9 mouse cellular contexts compared by ENCODE assay signal in genomic region chr5:36820142-36820541, GRCm38 (mm10). TPM values are rescaled to one million over a fixed set of nuclear protein-coding genes. Genes with fewer than 3 reads are reported as not detected.
DNase-seq lines count a peak whose midpoint lies in the region; ATAC-seq and TF ChIP-seq lines count a peak whose summit lies in the region.
"Had no signal": no experiment of that assay in that cellular context is flagged by ENCODE, and none has a peak within 500 bp of the region (broad histone marks: within the 10 kb centered on the region; RNA-seq: fewer than 3 reads in every experiment).

No protein-coding gene starts in this region.

- H3K27me3 ChIP-seq in midbrain, embryonic 14.5 days (ENCODE audit: control insufficient read depth, insufficient read depth, low read length), result no peaks in the 10 kb centered on the region
- H3K27me3 ChIP-seq in midbrain, embryonic 15.5 days (replicated peaks), result no peaks in the 10 kb centered on the region
- H3K27me3 ChIP-seq in cerebellum, adult 2 months (ENCODE audit: control insufficient read depth, insufficient read depth, low read length), result no peaks in the 10 kb centered on the region
- H3K27me3 ChIP-seq in limb, embryonic 10.5 days (ENCODE audit: low read depth, poor library complexity, severe bottlenecking), result no peaks in the 10 kb centered on the region

- peak; percentile 75 for DNase-seq in midbrain, embryonic 14.5 days
- peak; percentile 80 for DNase-seq in NIH3T3 (ENCODE audit: low read depth)
- peak; percentile 49 to 65 for DNase-seq in cerebellum, adult 2 months
- peak; percentile 61 for DNase-seq in heart, postnatal 4 days
- peak; percentile 74 for DNase-seq in limb, embryonic 10.5 days (ENCODE audit: low spot score)
- peak; percentile 34 for DNase-seq in retina, postnatal 7 days (ENCODE audit: low read depth, low spot score)
- DNase-seq in urinary bladder, postnatal 4 days (ENCODE audit: low spot score in 2 of 2), result no peak

- H3K4me1 ChIP-seq in midbrain, embryonic 14.5 days (ENCODE audit: control insufficient read depth, insufficient read depth, low read length), result no peaks in the 10 kb centered on the region
- no peaks in the 10 kb centered on the region for H3K4me1 ChIP-seq in midbrain, embryonic 15.5 days
- no peaks in the 10 kb centered on the region for H3K4me1 ChIP-seq in cerebellum, adult 2 months (ENCODE audit: control insufficient read depth, insufficient read depth, low read length)
- H3K4me1 ChIP-seq in limb, embryonic 10.5 days, result no peaks in the 10 kb centered on the region

- no peak overlapping the region for H3K9ac ChIP-seq in midbrain, embryonic 14.5 days (replicated peaks; ENCODE audit: low read length)
- no peak overlapping the region for H3K9ac ChIP-seq in midbrain, embryonic 15.5 days

- no peaks in the 10 kb centered on the region for H3K9me3 ChIP-seq in midbrain, embryonic 14.5 days (ENCODE audit: control insufficient read depth, low read length)
- H3K9me3 ChIP-seq in midbrain, embryonic 15.5 days, result no peaks in the 10 kb centered on the region
- no peaks in the 10 kb centered on the region for H3K9me3 ChIP-seq in limb, embryonic 10.5 days (replicated peaks)

- 0 out of 2 replicates have a peak, but pooled peaks cover 5% of the 10 kb centered on the region for H3K36me3 ChIP-seq in midbrain, embryonic 14.5 days (ENCODE audit: control insufficient read depth, insufficient read depth, low read length)
- no peaks in the 10 kb centered on the region for H3K36me3 ChIP-seq in midbrain, embryonic 15.5 days (replicated peaks)
- H3K36me3 ChIP-seq in limb, embryonic 10.5 days, result 0 out of 2 replicates have a peak, but pooled peaks cover 4% of the 10 kb centered on the region

- no peak overlapping the region for H3K4me3 ChIP-seq in midbrain, embryonic 14.5 days (replicated peaks; ENCODE audit: low read depth, low read length)
- no peak overlapping the region for H3K4me3 ChIP-seq in midbrain, embryonic 15.5 days
- no peak overlapping the region for H3K4me3 ChIP-seq in cerebellum, adult 2 months (replicated peaks; ENCODE audit: insufficient read depth, low read depth, low read length)
- H3K4me3 ChIP-seq in limb, embryonic 10.5 days, result no peak overlapping the region
- H3K4me3 ChIP-seq: myocyte had no signal

- peak; percentile 87 for TF ChIP-seq CTCF in cerebellum, adult 2 months (IDR thresholded peaks at IDR 0.05; ENCODE audit: borderline replicate concordance, insufficient read depth, low read depth, low read length)

- no peak for ATAC-seq in midbrain, embryonic 14.5 days (ENCODE audit: low FRiP score, low TSS enrichment)
- ATAC-seq in midbrain, embryonic 15.5 days (replicated peaks), result no peak

- no peak for TF ChIP-seq POLR2A in cerebellum, adult 2 months (IDR thresholded peaks at IDR 0.05; ENCODE audit: borderline replicate concordance, insufficient read depth, low read length)

- 52% methylated on average over 6 of the region's 6 CpGs for WGBS in midbrain, embryonic 14.5 days
- 42% methylated on average over 6 of the region's 6 CpGs for WGBS in midbrain, embryonic 15.5 days
- 43% methylated on average over 6 of the region's 6 CpGs for WGBS in cerebellum, adult 2 months
- WGBS in limb, embryonic 10.5 days, result 48% methylated on average over 6 of the region's 6 CpGs

- no peak overlapping the region for H3K27ac ChIP-seq in midbrain, embryonic 14.5 days (replicated peaks; ENCODE audit: low read depth, low read length)
- no peak overlapping the region for H3K27ac ChIP-seq in midbrain, embryonic 15.5 days
- H3K27ac ChIP-seq in cerebellum, adult 2 months (ENCODE audit: insufficient read depth, low read length), result no peak overlapping the region
- no peak overlapping the region for H3K27ac ChIP-seq in limb, embryonic 10.5 days

- no peak overlapping the region for H3K4me2 ChIP-seq in midbrain, embryonic 14.5 days (ENCODE audit: low read length)
- H3K4me2 ChIP-seq in midbrain, embryonic 15.5 days, result no peak overlapping the region

RNA-seq across cellular contexts. Expression of gene Man2b2, which starts 10.3 kb away (rescaled TPM):
- 7.8 and 10.3 TPM in 2 replicates for polyA plus RNA-seq in midbrain, embryonic 14.5 days (2014; fragmentation: Nextera tagmentation; extraction: Ambion mirVana)
- 11.7 and 13.1 TPM in 2 replicates for polyA plus RNA-seq in midbrain, embryonic 15.5 days (2015; fragmentation: Nextera tagmentation; extraction: Ambion mirVana)
- 29.2 and 30.1 TPM in 2 replicates for polyA plus RNA-seq in cerebellum, adult 2 months (2012; rRNA removed)
- 10 to 100 TPM; 19.2 to 19.7 TPM for total RNA-seq in heart, postnatal 4 days (2021)
- 6.2 and 7.6 TPM in 2 replicates for polyA plus RNA-seq in limb, embryonic 10.5 days (2016; fragmentation: Nextera tagmentation; extraction: Ambion mirVana)

RNA-seq across cellular contexts. Expression of gene Mrfap1, which starts 23.6 kb away (rescaled TPM):
- polyA plus RNA-seq in midbrain, embryonic 14.5 days (2014; fragmentation: Nextera tagmentation; extraction: Ambion mirVana), result 355 and 360 TPM in 2 replicates
- polyA plus RNA-seq in midbrain, embryonic 15.5 days (2015; fragmentation: Nextera tagmentation; extraction: Ambion mirVana), result 289 and 308 TPM in 2 replicates
- 323 and 355 TPM in 2 replicates for polyA plus RNA-seq in cerebellum, adult 2 months (2012; rRNA removed)
- 100 to 1,000 TPM; 306 to 323 TPM for total RNA-seq in heart, postnatal 4 days (2021)
- 517 and 533 TPM in 2 replicates for polyA plus RNA-seq in limb, embryonic 10.5 days (2016; fragmentation: Nextera tagmentation; extraction: Ambion mirVana)

RNA-seq across cellular contexts. Expression of gene Ppp2r2c, which starts 48.2 kb away (rescaled TPM):
- 38.3 and 44.6 TPM in 2 replicates for polyA plus RNA-seq in midbrain, embryonic 14.5 days (2014; fragmentation: Nextera tagmentation; extraction: Ambion mirVana)
- polyA plus RNA-seq in midbrain, embryonic 15.5 days (2015; fragmentation: Nextera tagmentation; extraction: Ambion mirVana), result 54.7 and 55.3 TPM in 2 replicates
- 259 and 273 TPM in 2 replicates for polyA plus RNA-seq in cerebellum, adult 2 months (2012; rRNA removed)
- total RNA-seq in heart, postnatal 4 days (2021), result under 1 TPM; 0.19 to 0.25 TPM
- polyA plus RNA-seq in limb, embryonic 10.5 days (2016; fragmentation: Nextera tagmentation; extraction: Ambion mirVana), result 0.23 and 1.0 TPM in 2 replicates

Comparison
In these comparisons a context has a peak if more than half of its experiments do, and no peak if none do; other contexts are left out.
1. DNase-seq: peak in midbrain, embryonic 14.5 days (single experiment), NIH3T3 (single experiment), cerebellum, adult 2 months (2 of 2), heart, postnatal 4 days (single experiment), limb, embryonic 10.5 days (single experiment) and retina, postnatal 7 days (single experiment); none in urinary bladder, postnatal 4 days (0 of 2).
2. RNA of gene Ppp2r2c, which starts 48.2 kb away (polyA plus RNA-seq): 259 to 273 TPM in cerebellum, adult 2 months, 54.7 to 55.3 TPM in midbrain, embryonic 15.5 days and 38.3 to 44.6 TPM in midbrain, embryonic 14.5 days; 0.23 to 1.0 TPM in limb, embryonic 10.5 days; every median in the first group is over 10 times any median in the second.